Mouse (Mus musculus): ENCODE results near the gene Cdip1. TPM values are rescaled to one million over a fixed set of nuclear protein-coding genes. Genes with fewer than 3 reads are reported as not detected.

The Cdip1 gene
- polyA plus RNA-seq, 1 experiment from 2014 or later = 112 TPM

Other genes starting within 250 kb of the Cdip1 start
- 29.4 and 34.3 TPM in 2 replicates for gene Srl, start 248.5 kb downstream of the Cdip1 start, polyA plus RNA-seq (2016; fragmentation: Nextera tagmentation; extraction: Ambion mirVana)
- 41.4 and 48.5 TPM in 2 replicates for gene Tfap4, start 230.4 kb downstream of the Cdip1 start, polyA plus RNA-seq (2016; fragmentation: Nextera tagmentation; extraction: Ambion mirVana)
- 27.0 and 30.7 TPM in 2 replicates for gene Glis2, start 195.6 kb downstream of the Cdip1 start, polyA plus RNA-seq (2016; fragmentation: Nextera tagmentation; extraction: Ambion mirVana)
- gene Pam16, start 165.3 kb downstream of the Cdip1 start, polyA plus RNA-seq (2016; fragmentation: Nextera tagmentation; extraction: Ambion mirVana) = 108 and 113 TPM in 2 replicates
- gene Vasn, start 150.4 kb downstream of the Cdip1 start, polyA plus RNA-seq (2016; fragmentation: Nextera tagmentation; extraction: Ambion mirVana) = 22.5 and 28.3 TPM in 2 replicates
- 64.1 and 70.2 TPM in 2 replicates for gene Dnaja3, start 150.3 kb downstream of the Cdip1 start, polyA plus RNA-seq (2016; fragmentation: Nextera tagmentation; extraction: Ambion mirVana)
- 21.8 and 22.9 TPM in 2 replicates for gene Coro7, start 110.5 kb downstream of the Cdip1 start, polyA plus RNA-seq (2016; fragmentation: Nextera tagmentation; extraction: Ambion mirVana)
- 264 and 277 TPM in 2 replicates for gene Nmral1, start 70.9 kb downstream of the Cdip1 start, polyA plus RNA-seq (2016; fragmentation: Nextera tagmentation; extraction: Ambion mirVana)
- 93.7 and 101 TPM in 2 replicates for gene Hmox2, start 63.9 kb downstream of the Cdip1 start, polyA plus RNA-seq (2016; fragmentation: Nextera tagmentation; extraction: Ambion mirVana)
- gene 4930562C15Rik, start 45.1 kb upstream of the Cdip1 start, polyA plus RNA-seq (2016; fragmentation: Nextera tagmentation; extraction: Ambion mirVana) = 0.40 and 0.71 TPM in 2 replicates
- gene Ubald1, start 90.0 kb upstream of the Cdip1 start, polyA plus RNA-seq (2016; fragmentation: Nextera tagmentation; extraction: Ambion mirVana) = 43.6 and 43.8 TPM in 2 replicates
- gene Mgrn1, start 96.0 kb upstream of the Cdip1 start, polyA plus RNA-seq (2016; fragmentation: Nextera tagmentation; extraction: Ambion mirVana) = 68.0 and 84.5 TPM in 2 replicates
- 156 and 167 TPM in 2 replicates for gene Nudt16l1, start 148.5 kb upstream of the Cdip1 start, polyA plus RNA-seq (2016; fragmentation: Nextera tagmentation; extraction: Ambion mirVana)
- 43.6 and 55.6 TPM in 2 replicates for gene Anks3, start 173.9 kb upstream of the Cdip1 start, polyA plus RNA-seq (2016; fragmentation: Nextera tagmentation; extraction: Ambion mirVana)
- not detected in 2 replicates for gene Sept12, start 207.6 kb upstream of the Cdip1 start, polyA plus RNA-seq (2016; fragmentation: Nextera tagmentation; extraction: Ambion mirVana)
- gene Smim22, start 217.0 kb upstream of the Cdip1 start, polyA plus RNA-seq (2016; fragmentation: Nextera tagmentation; extraction: Ambion mirVana) = 1.6 and 2.2 TPM in 2 replicates
- 56.9 and 70.7 TPM in 2 replicates for gene Rogdi, start 223.3 kb upstream of the Cdip1 start, polyA plus RNA-seq (2016; fragmentation: Nextera tagmentation; extraction: Ambion mirVana)

Measured in limb, embryonic 10.5 days (tissue).